Mouse (Mus musculus) limb, embryonic 14.5 days (tissue): Measurements from ENCODE around the gene Ptprg. TPM values are rescaled to one million over a fixed set of nuclear protein-coding genes. Genes with fewer than 3 reads are reported as not detected.

Source experiments
- ATAC-seq: fragments of 200-750 bp; cut with Nextera tagmentation; 2 replicates; pipeline ENCODE4 v1.8.0; 2017; ENCODE audit warnings: low read depth, moderate number of reproducible peaks, moderate TSS enrichment; ENCODE audit not compliant: low FRiP score
- DNase-seq: peaks from one replicate; pipeline ENCODE4 v3.0.0-alpha.2; 2015; ENCODE audit warnings: low spot score
- H3K27ac ChIP-seq: fragments of 300-500 bp; sonication (generic); replicated peaks from 2 replicates; pipeline ENCODE4 v1.5.1; 2014; ENCODE audit warnings: low read depth, mild to moderate bottlenecking, low read length, moderate library complexity, mixed read lengths
- H3K27me3 ChIP-seq: fragments of 300-500 bp; sonication (generic); 2 replicates; pipeline ENCODE4 v1.6.1; 2014; ENCODE audit warnings: low read length, mixed read lengths; ENCODE audit not compliant: control insufficient read depth, insufficient read depth
- H3K36me3 ChIP-seq: fragments of 300-500 bp; sonication (generic); 2 replicates; pipeline ENCODE4 v1.6.1; 2014; ENCODE audit warnings: mild to moderate bottlenecking, low read length, moderate library complexity, mixed read lengths; ENCODE audit not compliant: control insufficient read depth, insufficient read depth
- H3K4me1 ChIP-seq: fragments of 300-500 bp; sonication (generic); 2 replicates; pipeline ENCODE4 v1.6.1; 2014; ENCODE audit warnings: antibody characterized with exemption, low read length, mixed read lengths; ENCODE audit not compliant: control insufficient read depth, insufficient read depth
- H3K4me2 ChIP-seq: fragments of 300-500 bp; sonication (generic); replicated peaks from 2 replicates; pipeline ENCODE4 v1.6.1; 2014; ENCODE audit warnings: low read depth, mild to moderate bottlenecking, low read length, moderate library complexity; ENCODE audit not compliant: severe bottlenecking
- H3K4me3 ChIP-seq: fragments of 300-500 bp; sonication (generic); replicated peaks from 2 replicates; pipeline ENCODE4 v1.5.1; 2014; ENCODE audit warnings: low read length
- H3K9ac ChIP-seq: fragments of 300-500 bp; sonication (generic); 2 replicates; pipeline ENCODE4 v1.6.1; 2014; ENCODE audit warnings: mild to moderate bottlenecking, low read depth, low read length, moderate library complexity; ENCODE audit not compliant: severe bottlenecking
- H3K9me3 ChIP-seq: fragments of 300-500 bp; sonication (generic); 2 replicates; pipeline ENCODE4 v1.6.1; 2016; ENCODE audit warnings: low read length; ENCODE audit not compliant: control insufficient read depth
- POLR2A ChIP-seq: fragments of 200-500 bp; IDR thresholded peaks from 2 replicates; pipeline ENCODE4 v1.8.0; 2012; ENCODE audit warnings: inconsistent platforms, mild to moderate bottlenecking, moderate library complexity, borderline replicate concordance; ENCODE audit not compliant: insufficient read depth, insufficient read length; ENCODE audit errors: extremely low read depth
- WGBS: fragments of 180-500 bp; shearing (Covaris S2); extraction: QIAGEN DNeasy Blood & Tissue Kit; methylation state at CpG from one replicate; pipeline ENCODE4 v1.1.7; 2014; 5-methylcytosine and 5-hydroxymethylcytosine counted together
- polyA plus RNA-seq, 2 experiments: library from polyadenylated mRNA; depleted of rRNA in 1 of 2; stranded (reverse) in 1 of 2; unstranded in 1 of 2; fragments of >200 nt; fragmentation: Nextera tagmentation in 1 of 2; extraction: Ambion mirVana in 1 of 2; gene quantifications; 2 replicates each; pipeline versions ENCODE4 v1.2.1 to v1.2.3; 2012 to 2014

Gene Ptprg
- polyA plus RNA-seq, 2 experiments: 25.5 to 28.6 TPM

DNA sequence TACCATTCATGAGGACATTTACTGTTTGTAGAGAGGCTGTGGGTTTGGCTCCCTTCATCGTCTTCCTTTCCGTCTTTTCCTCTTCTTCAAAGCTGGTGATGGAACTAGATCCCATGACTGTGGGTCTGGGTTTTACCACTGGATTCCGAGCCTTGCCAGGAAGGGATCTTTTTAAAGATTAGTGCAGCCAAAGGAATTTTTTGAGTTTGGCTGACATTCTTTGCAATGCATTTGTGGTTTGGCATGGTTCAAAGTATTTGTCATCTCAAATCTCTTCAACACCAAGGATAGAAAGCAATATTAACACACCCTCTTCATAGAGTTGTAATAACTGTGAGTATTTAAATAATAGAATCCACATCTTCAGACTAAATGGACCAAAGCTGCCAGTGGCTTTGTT is 59.8 kb downstream of the Ptprg start:
- H3K4me1 ChIP-seq: peaks cover 13% of the 10 kb centered on the region
- DNase-seq (peak; percentile 41), ATAC-seq (no peak)
- H3K4me2 ChIP-seq: no peak overlapping the region
- no peak for TF ChIP-seq POLR2A
- H3K27me3 ChIP-seq: no peaks in the 10 kb centered on the region
- H3K9me3 ChIP-seq: no peaks in the 10 kb centered on the region
- 67% methylated on average over 3 of the region's 3 CpGs for WGBS
- H3K9ac ChIP-seq: no peak overlapping the region
- no peaks in the 10 kb centered on the region for H3K36me3 ChIP-seq
- no peak overlapping the region for H3K27ac ChIP-seq
- H3K4me3 ChIP-seq: no peak overlapping the region

GRCm38 (mm10) chr14:11615697-11616096 is 62.4 kb downstream of the Ptprg start:
- H3K27ac ChIP-seq: no peak overlapping the region
- no peaks in the 10 kb centered on the region for H3K36me3 ChIP-seq
- no peaks in the 10 kb centered on the region for H3K27me3 ChIP-seq
- no peak for TF ChIP-seq POLR2A
- no peak overlapping the region for H3K9ac ChIP-seq
- 88% methylated on average over 3 of the region's 3 CpGs for WGBS
- H3K4me1 ChIP-seq: peaks cover 18% of the 10 kb centered on the region
- DNase-seq (no peak), ATAC-seq (no peak)
- no peak overlapping the region for H3K4me2 ChIP-seq
- H3K4me3 ChIP-seq: no peak overlapping the region
- H3K9me3 ChIP-seq: no peaks in the 10 kb centered on the region

DNA sequence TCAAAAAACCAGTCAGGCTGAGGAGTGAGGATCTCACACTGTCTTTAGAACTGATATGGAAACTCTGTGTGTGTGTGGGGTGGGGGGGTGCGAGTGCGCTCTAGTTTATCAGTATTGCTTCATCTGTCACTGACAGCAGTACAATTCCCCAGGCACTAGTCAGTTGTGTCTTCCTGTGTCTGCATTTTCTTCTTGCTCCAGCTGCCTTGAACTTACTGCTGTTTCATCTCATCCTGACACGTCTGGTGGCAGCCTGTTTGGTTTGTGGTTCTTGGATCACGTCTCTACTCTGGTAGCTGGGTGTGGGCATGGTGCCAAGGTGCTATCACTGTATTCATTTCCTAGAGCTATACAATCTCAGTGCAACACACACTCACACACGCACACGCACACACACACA is 64.0 kb downstream of the Ptprg start:
- Histone ChIP-seq H3K27me3 (no peaks in the 10 kb centered on the region), H3K4me1 (peaks cover 26% of the 10 kb centered on the region), H3K36me3 (no peaks in the 10 kb centered on the region), H3K4me2 (no peak overlapping the region), H3K27ac (no peak overlapping the region), H3K9me3 (no peaks in the 10 kb centered on the region), H3K9ac (no peak overlapping the region), H3K4me3 (no peak overlapping the region)
- TF ChIP-seq POLR2A: no peak
- DNase-seq: peak; percentile 54
- ATAC-seq: no peak
- WGBS: 48% methylated on average over 6 of the region's 6 CpGs

GRCm38 (mm10) chr14:11618140-11618705 is 64.9 kb downstream of the Ptprg start:
- WGBS: 68% methylated on average over 6 of the region's 6 CpGs
- ATAC-seq: no peak
- no peak for TF ChIP-seq POLR2A

DNA sequence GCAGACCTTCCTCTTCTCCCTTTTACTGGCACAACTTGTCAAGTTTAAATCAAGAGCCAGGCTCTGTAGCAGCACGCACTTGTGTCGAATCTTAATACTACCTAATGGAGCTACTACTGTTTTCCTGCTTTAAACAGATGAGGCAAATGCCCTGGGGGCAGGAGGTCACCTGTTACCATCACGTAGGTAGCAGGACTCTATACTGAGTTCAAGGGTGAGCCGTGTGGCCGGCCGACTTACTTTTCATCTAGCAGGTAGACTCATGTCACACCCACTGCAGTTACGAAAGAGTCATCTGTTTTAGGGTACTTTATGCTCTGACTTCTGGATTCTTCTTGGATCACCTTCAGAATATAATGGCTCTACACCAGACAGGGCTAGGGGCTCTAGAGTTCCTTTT is 66.3 kb downstream of the Ptprg start:
- no peak overlapping the region for H3K9ac ChIP-seq
- no peak overlapping the region for H3K4me3 ChIP-seq
- DNase-seq (no peak), ATAC-seq (no peak)
- no peak for TF ChIP-seq POLR2A
- H3K4me2 ChIP-seq: no peak overlapping the region
- H3K27ac ChIP-seq: no peak overlapping the region
- no peaks in the 10 kb centered on the region for H3K36me3 ChIP-seq
- peaks cover 19% of the 10 kb centered on the region for H3K4me1 ChIP-seq
- WGBS: 68% methylated on average over 7 of the region's 7 CpGs
- H3K27me3 ChIP-seq: no peaks in the 10 kb centered on the region
- no peaks in the 10 kb centered on the region for H3K9me3 ChIP-seq

More at GRCm38 (mm10) chr14:11618140-11618705, 64.9 kb downstream of the Ptprg start:
- Histone ChIP-seq H3K27ac (no peak overlapping the region), H3K9ac (no peak overlapping the region), H3K36me3 (no peaks in the 10 kb centered on the region), H3K27me3 (no peaks in the 10 kb centered on the region), H3K4me1 (peaks cover 19% of the 10 kb centered on the region), H3K9me3 (no peaks in the 10 kb centered on the region), H3K4me2 (no peak overlapping the region), H3K4me3 (no peak overlapping the region)
- no peak for DNase-seq

GRCm38 (mm10) chr14:11620314-11620713 is 67.0 kb downstream of the Ptprg start:
- no peak overlapping the region for H3K9ac ChIP-seq
- H3K4me2 ChIP-seq: no peak overlapping the region
- H3K9me3 ChIP-seq: no peaks in the 10 kb centered on the region
- H3K4me3 ChIP-seq: no peak overlapping the region
- no peak for TF ChIP-seq POLR2A
- no peaks in the 10 kb centered on the region for H3K36me3 ChIP-seq
- ATAC-seq (no peak), DNase-seq (no peak)
- no peaks in the 10 kb centered on the region for H3K27me3 ChIP-seq
- no peak overlapping the region for H3K27ac ChIP-seq
- H3K4me1 ChIP-seq: peaks cover 19% of the 10 kb centered on the region
- WGBS: 51% methylated on average over 6 of the region's 6 CpGs
